Mouse (Mus musculus) inflammation-experienced regulatory T-cells, adult 6 months (primary cell): Measurements from ENCODE around the gene Rph3a. TPM values are rescaled to one million over a fixed set of nuclear protein-coding genes. Genes with fewer than 3 reads are reported as not detected.

Experiments used
- ATAC-seq: one replicate; pipeline ENCODE4 v1.8.0; 2017
- polyA plus RNA-seq, 3 experiments: library from polyadenylated mRNA; unstranded; fragments of 100-300 nt; shearing (Covaris generic); gene quantifications; one replicate each; pipeline ENCODE4 v1.2.1; 2017

Rph3a gene
- not detected for polyA plus RNA-seq

DNA sequence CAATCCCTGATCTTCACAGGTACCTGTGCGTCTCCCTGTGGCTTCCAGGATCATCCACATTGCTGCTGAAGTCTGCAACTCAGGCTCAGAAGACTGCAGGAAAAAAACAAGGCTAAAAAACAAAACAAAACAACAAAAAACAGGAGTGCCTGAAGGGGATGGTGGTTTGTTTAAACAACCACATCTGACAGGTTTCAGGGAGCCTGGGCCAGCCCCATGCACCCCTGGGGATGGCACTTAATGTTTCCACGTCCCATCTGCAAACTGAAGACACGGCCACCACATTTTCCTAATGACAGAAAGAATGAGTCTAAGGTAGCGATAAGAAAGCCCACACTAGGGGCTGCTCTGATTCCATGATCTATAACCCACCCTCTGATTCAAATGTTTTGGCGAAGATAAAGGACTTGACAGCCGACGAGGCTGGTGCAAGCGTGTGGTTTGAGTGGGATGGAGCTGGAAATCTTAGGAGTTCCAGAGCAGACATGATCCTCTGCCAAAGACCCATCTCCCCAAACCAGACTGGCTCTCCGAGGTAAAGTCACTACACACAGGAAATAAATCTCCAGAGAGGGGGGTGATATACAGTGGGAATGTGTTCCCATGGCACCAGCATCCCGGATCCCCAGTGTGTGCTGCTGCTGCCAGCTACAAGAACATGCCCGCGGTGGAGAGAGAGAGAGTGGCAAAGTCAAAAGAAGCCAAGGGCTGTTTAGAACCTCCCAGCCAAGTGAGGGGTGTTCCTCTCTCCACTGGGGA lies at the start of gene Rph3a:
Rph3a (minus strand) TSS at position 282 of the 759 bp plus-strand sequence.
- ATAC-seq: no peak

DNA sequence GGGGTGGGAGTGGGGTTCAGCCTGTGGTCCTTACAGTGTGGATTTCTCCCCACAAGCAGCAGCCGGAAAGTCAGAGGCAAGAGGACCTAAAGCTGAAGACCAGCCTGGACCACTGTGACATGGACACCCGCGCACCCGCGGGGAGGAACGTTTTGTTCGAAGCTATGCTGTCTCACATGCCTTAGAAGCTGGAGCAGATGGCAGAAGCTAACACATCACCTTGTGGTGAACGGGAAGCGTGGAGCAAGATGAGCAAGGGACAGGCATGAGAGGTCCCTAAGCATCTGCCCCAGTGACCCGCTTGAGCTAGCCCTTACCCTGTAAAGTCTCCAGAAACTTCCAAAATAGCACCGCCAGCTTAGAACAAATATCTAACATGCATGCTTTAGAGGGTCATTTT lies 48.4 kb upstream of the Rph3a start:
- ATAC-seq: no peak

DNA sequence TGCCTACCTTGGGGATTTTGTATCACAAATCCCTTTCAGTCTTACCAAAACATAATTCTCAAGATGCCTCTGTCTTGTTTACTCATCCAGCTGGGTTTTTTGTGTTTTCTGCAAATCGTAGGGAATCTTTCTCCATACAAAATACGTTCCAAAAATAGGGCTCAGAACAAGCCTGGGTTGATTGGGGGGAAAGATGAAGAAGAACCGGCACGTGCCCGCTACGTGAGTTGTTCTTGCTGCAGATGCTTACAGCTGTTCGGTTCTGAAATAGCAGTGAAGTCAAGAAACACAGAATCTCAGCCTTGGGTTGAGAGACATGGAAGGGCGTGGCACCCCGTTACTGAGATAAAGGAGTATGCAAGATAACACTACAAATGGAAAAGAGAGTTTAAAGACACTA lies 44.0 kb upstream of the Rph3a start:
- no peak for ATAC-seq

DNA sequence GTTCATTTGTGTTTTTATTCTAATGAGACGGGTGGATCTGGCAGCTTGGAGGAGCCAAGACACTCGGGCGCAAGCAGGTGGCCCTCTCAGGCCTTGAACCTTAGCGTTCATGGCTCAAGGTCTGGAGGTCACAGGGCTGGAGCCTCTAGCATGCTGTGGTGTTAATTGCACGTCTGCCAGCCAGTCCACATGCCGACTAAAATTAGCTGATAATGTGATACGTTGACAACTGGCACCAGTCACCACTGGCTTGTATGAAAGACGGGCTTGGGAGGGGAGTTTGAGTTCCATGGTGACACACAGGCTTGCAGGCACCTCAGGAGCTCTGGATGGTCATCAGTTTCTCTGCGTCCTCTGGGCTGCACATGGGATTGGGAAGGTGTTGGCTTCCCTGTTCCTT lies 31.9 kb upstream of the Rph3a start:
- no peak for ATAC-seq

DNA sequence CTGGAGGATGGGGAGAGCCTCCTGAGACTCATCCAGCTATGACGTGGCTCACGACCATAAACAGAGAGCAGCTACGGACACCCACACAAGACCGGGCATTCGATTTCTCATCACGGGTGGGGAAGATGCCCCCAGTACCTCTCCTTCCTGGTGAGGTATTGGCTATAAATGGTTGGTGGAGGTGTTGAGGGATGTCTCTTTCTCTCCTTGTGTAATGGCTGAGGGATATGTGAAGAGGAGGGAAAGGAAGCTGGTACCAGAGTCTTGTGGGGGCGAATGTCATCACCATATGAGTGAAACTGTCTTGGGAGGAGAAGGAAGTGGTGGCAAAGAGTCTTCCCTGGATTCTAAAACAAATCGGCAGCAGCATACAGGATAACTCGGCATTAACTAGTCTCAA lies 29.6 kb upstream of the Rph3a start:
- no peak for ATAC-seq

DNA sequence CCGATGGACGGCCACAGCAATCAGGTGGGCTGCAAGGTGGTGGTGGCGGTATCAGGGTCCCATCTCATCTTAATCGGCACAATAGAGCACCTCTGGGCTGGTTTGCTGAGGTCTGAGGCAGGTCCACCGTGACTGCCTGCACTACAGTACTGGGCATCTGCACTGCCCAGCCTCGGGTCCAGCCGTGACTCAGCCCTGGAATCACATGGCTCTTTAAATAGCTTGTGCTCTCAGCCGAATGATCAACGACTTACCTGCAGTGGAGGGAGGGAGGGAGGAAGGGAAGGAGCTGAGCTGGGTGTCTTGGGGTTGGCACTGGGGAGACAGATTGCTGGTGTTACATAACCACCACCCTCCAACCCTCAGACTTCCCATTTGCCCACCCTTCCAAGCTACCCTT lies 20.3 kb upstream of the Rph3a start:
- no peak for ATAC-seq

DNA sequence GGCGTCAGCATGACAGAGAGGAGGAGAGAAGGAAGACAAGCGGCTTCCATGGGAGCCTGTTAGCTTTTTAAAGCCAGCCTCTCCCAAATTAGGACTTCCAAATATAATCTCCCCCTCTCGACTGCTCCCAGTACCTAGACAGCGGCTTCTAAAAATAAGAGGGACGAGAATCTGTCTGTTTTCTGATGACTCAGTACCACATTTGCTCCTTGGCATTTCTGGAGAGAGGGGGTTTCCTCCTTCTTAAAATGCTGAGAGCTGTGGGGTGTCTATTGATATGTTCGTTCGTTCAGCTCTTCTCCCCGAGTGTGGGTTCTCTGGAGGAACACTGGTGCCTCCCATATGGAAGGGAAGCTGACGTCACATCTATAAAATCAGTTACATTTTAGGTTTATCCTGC lies 9.6 kb upstream of the Rph3a start:
- no peak for ATAC-seq

DNA sequence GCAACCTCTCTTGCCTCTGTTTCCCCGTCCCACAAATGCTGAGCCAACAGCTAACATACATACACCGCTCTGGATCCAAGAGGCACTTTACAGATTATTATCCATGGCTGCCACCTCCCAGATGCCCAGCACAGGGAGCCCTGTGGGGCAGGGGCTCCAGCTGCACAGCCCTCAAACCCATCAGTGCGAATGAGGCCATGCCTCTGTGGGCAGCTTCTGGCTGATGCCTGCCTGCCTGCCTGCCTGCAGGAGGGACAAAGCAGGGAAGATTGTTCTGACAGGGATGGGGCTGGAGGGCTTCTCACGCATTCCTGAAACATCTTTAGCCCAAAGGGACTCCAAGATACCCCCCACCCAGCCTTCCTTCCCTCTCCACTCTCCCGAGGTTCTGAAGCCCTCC lies 7.8 kb upstream of the Rph3a start:
- ATAC-seq: no peak

DNA sequence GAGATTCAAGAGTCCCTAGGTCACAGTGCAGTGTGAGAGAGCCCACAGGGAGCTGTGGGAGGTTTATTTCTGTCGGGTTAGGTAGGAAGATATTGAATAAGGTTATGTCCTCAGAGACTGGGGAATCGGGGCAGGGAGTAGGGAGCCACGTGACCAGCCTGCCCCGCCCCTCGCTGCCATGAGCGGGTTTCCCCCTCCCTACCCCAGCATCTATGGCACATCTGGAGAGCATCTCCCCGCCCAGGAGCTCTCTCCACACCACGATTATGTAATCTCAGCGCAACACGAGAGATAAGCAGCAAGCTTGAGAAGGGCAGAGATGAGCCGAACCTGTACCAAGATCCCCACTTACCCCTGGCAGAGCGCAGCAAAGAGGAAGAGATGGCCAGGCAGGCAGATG lies 6.5 kb upstream of the Rph3a start:
- no peak for ATAC-seq

DNA sequence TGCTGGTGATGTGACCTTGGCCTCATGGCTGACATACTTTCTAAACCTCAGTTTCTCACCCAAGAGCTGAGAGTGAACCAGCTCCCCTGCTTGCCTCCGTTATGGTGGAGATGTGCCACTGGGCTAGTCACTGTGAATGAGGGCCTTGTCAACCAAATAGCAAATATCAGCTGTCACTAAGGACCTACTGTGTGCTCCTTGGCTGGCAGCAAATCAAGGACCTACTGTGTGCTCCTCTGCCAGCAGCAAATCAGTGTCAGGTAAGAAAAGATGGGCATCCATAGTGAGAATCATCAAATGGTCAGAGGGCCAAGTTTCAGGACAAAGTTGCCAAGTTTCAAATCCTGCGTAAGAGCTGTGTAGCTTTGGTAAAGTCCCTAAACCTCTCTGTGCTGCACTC lies 4.6 kb upstream of the Rph3a start:
- ATAC-seq: no peak

DNA sequence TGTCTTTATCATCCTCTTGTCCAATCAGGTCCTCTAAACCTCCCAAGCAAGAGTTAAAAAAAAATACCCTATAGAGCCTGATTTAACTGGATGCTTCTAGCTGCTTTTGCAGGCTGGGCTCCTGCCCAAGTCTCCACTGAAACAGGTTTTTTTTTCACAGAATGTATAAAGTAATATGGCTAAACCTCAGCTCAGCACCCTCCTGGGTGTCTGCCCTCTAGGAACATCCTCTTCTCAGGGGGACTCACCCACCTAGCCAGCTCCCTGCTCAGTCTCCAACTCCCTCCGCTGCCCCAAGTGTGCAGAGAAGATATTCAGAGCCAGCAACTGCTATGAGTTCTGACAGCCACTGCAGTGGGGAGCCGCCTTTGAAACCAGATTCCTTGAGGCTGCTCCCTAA lies 2.1 kb upstream of the Rph3a start:
- ATAC-seq: no peak

DNA sequence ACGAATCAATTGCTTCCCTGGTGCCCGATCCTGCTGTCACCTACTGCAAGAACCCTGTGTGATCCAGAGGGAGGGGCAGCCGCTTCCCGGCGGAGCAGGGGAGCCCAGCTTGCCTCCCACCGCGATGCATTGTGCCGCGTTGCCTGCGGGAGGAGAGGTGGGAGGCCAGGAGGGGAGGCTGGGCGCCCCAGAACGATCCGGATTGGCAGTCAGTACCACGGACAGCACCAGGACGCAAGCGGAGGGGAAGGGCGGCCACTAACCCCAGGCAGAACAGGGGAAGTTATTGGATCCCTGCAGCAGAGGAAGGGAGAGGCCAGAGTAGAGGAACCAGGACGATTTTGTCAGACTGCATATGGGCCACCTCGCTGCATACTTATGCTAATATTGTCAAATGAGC lies 486 bp downstream of the Rph3a start:
- no peak for ATAC-seq

DNA sequence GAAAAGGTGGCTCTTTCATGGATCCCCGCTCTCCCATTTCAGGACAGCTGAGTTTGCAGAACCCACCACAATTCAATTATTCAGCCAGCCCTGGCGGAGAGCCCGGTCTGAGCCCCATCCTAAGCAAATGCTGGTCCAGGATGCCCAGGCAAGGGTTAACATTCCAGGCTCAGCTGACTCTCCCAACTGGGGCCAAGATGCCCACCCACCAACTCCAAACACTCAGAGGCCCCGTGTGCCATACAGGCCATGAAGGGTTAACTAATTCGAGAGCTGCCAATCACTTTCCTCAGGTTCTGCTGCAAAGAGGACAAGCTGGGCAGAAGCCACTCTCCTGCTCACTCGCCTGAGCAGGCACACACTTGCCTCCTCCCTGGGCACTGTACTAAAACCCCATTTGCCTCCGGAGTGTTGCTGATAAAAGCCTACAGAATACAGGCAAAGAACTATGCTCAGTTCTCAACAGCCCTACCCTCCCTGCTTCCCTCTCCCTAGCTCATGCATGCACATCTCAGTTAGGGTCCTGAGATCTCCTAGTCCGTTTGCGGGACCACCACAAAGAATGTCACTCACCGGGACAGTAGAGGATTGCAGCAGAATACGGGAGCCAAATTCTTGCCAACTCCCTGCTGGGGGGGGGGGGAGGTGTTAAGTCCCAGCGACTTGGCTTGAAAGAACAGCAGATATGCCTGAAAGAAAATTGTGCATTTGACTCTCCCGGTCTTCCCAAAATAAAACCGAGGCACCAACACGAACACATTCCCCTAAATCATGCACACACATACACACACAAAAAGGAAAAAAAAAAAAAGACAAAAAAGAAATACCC lies 1.3 kb downstream of the Rph3a start:
- ATAC-seq: no peak

DNA sequence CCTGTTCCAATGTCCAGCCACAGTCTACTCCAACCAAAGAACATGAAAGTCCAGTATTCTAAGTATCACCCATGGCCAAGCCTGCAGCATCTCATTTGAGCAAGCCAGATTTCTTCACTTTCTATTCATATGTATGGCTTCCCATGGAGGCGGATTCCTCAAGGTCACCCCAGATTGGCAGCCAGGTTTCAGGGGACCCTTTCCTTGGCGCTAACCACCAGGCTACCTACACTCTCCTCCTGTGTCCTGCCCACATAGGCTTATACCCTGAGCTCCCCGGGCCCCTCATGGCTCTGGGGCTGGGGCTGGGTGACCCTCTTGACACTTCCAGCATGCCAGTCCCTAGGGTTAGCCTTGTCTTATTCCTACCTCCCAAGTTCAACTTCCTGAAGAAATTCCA lies 2.3 kb downstream of the Rph3a start:
- ATAC-seq: no peak

DNA sequence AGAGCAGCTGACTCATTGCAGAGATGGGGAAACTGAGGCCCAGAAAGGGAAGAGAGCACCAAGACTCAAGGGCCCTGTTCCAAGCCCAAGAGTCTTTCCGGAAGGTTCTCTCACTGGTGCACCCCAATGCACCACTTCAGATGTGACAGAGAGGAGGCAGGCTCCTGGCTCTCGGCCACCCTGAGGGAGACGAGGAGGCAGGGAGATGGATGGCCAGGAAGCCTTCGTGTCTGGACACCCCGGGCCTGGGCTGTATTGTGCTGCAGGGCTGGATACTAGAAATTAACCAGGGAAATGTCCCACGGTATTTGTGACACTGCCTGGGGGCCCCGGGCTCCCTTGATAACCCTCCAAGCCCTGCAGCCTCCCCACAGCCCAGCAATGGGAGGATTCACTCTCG lies 2.8 kb downstream of the Rph3a start:
- ATAC-seq: no peak

DNA sequence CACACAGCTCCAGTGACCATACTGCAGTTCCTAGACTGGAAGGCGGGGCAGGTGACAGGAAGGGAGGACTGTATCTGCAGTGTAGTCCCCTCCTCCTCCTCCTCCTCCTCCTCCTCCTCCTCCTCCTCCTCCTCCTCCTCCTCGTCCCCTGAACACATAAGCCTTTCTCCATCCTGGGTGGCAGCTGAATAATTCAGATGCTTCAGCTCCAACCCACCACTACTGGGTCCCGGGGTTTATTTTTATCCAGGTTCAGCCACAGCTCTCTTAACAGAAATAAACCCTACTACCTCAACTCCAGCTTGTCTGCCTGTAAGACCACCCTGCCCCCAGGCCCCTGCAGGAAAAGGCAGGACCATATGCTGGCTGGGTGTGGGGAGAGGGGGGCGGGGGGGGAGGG lies 3.7 kb downstream of the Rph3a start:
- ATAC-seq: no peak

DNA sequence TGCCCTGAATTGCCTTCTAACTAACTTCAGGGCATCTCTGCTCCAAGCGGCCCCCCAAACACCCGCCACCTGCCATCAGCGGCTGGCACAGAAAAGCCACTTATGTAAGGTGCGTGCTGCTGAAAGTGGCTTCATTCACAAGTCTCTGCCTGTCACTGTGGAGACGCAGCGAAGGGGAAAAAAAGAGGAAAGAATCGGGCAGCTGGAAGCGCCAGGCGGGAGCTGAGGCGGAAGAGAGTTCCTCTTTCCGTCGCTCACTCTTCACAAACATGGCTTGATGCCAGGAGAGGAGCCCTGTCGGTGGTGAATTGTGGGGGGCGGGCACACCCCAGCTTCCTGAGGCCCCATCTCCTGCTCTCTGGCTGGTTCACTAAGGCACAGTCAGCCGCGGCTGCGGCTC lies 6.1 kb downstream of the Rph3a start:
- no peak for ATAC-seq

DNA sequence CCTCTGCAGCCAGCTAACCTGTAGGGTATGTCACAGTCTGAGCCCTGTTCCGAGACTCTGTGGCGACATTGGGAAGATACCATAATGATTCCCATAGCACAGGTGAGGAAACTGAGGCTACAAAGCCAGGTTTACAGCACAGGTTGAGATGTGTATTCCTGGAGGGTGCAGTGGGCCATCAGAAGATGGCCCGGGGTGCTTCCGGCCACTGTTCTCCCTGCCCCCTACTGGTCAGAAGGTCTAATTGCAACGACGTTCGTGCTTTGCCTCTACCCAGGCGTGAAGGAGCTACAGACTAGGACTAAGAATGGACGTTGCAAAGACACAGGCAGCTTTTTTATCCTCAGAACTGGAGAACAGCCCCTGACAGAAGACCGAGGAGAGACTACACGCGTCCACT lies 10.3 kb downstream of the Rph3a start:
- ATAC-seq: no peak

DNA sequence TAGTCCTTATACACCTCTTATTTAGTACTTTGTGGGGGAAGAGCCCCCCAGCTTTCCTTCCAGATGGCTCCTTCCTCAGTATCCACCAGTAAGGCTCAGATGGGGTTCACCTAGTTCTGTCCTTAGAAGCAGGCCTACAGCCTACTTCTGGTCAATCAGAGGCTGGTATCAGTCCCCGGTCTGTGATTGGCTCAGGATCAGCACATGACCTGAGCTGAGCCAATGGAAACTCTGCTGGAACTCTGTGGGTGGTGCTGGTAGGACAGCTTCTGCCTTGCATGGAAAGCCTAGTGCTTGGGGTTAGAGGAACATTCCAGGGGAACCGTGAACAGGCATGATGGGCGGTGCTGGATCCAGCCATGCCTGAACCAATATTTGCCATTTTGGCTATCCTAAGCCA lies 21.5 kb downstream of the Rph3a start:
- no peak for ATAC-seq

DNA sequence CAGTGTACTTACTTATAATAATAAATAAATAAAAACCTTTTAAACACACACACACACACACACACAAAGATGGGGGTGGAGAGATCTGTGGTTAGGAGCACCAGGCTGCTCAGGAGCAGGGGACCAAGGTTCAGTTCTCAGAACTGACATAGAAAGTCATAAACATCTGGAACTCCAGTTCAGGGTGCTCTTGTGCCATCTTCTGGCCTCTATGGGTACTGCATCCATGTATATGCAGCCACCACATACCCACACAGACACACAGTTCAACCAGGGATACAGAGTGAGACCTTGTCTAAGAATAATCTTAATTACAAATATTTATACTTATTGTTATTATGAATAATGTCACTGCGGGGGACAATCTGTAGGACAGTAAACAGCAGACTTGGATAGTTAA lies 26.9 kb downstream of the Rph3a start:
- no peak for ATAC-seq

DNA sequence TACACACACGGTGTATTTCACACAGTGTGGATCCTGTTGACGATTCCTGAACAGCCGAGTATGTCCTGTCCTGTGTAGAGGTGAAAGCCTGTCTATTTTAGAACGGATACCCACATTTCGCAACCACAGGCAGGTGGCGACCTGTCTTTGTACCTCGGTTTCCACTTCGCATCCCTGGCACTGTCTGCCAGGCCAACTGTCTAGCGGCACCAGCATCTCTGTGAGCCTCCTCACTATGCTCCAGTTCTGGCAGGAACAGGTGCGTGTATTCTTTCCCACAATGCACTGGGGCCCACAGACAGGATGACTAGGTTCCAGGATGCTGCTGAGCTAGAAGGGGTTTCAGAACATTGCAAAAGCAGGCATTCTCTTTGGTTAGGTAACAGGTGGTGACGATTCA lies 28.7 kb downstream of the Rph3a start:
- no peak for ATAC-seq

DNA sequence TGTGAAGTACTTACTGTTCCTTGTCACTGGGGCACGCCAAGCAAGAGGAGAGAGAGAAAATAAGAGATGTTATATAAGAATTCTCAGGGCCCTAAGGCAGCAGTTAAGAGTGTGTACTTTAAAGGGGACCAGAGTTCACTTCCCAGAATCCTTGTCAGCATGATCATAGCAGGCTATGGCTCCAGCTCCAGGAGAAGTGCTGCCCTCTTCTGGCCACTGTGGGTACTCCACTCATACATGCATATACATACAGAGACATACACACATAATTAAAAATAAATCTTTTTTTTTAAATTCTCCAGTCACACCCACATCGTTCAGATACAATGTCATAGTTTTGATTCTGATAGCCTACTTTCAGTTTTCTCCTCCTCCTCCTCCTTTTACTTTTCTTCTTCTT lies 29.8 kb downstream of the Rph3a start:
- no peak for ATAC-seq

DNA sequence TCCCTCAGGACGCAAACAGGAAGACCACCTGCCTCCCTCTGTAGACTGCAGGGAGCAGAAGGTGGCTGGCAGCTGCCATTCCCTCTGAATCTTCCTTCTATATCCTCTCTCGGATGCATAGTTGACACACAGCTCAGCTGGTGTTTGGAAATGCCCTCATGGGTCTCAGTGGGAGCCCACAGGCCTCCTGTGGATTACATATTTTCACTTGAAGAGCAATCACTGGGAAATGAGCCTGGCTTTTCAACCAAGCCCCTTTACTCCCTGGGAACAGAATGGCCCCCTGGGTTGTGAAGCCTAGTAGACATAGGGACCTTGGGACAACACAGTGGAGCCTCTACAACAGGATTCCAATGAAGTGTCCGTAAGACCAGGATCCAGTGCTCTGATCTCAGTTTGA lies 33.8 kb downstream of the Rph3a start:
- ATAC-seq: no peak

DNA sequence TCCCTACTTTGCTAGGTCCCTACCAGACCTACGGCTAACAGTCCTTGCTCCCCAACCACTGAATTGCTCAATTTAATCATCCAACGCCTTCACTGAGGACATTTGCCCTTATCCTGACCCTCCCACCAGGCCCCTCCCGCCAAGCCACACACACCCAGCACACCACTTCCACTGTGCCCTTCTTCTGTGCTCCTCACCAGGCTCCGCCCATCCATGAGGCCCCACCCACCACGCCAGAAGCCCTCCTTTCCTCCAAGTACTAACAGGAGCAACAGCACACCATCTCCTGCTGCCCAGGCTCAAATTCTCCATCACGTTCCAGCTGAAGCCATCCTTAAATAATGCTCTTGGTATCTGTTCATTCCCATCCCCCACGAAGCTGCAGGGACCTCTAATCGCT lies 35.4 kb downstream of the Rph3a start:
- ATAC-seq: no peak
